Mouse (Mus musculus) MEL (cell line): ENCODE measurements around the gene Cdc42bpb. TPM values are rescaled to one million over a fixed set of nuclear protein-coding genes. Genes with fewer than 3 reads are reported as not detected.

Experiments used
- DNase-seq: peaks from one replicate; pipeline ENCODE4 v3.0.0; 2011; ENCODE audit warnings: low read depth, low spot score
- H3K27ac ChIP-seq: 2 replicates; pipeline ENCODE4 v1.5.1; 2012; ENCODE audit warnings: low read depth, mild to moderate bottlenecking, control low read depth, low read length, moderate library complexity; ENCODE audit not compliant: control insufficient read depth
- H3K27me3 ChIP-seq, 2 experiments: fragments of 150-350 bp in 1 of 2; sonication (generic) in 1 of 2; 2 replicates each; pipeline ENCODE4 v1.6.1; 2012; ENCODE audit warnings: low read length in 2 of 2, mild to moderate bottlenecking in 2 of 2, improper control_type of control experiment in 1 of 2, moderate library complexity in 1 of 2; ENCODE audit not compliant: insufficient read depth in 2 of 2, control insufficient read depth in 1 of 2
- H3K36me3 ChIP-seq, 2 experiments: 2 replicates each; pipeline ENCODE4 v1.6.1; 2012 to 2014; ENCODE audit warnings: low read length in 2 of 2, improper control_type of control experiment in 1 of 2, inconsistent platforms in 1 of 2, mild to moderate bottlenecking in 1 of 2; ENCODE audit not compliant: insufficient read depth in 2 of 2, control insufficient read depth in 1 of 2
- H3K4me1 ChIP-seq, 2 experiments: fragments of 150-350 bp in 1 of 2; sonication (generic) in 1 of 2; 2 replicates each; pipeline ENCODE4 v1.6.1; 2012; ENCODE audit warnings: low read length in 2 of 2, improper control_type of control experiment in 1 of 2, mild to moderate bottlenecking in 1 of 2; ENCODE audit not compliant: insufficient read depth in 2 of 2, control insufficient read depth in 1 of 2
- H3K4me3 ChIP-seq, 2 experiments: fragments of 150-350 bp in 1 of 2; sonication (generic) in 1 of 2; 2 replicates each; pipeline ENCODE4 v1.5.1; 2012; ENCODE audit warnings: low read depth in 2 of 2, low read length in 2 of 2, mild to moderate bottlenecking in 2 of 2, moderate library complexity in 2 of 2, control low read depth in 1 of 2, improper control_type of control experiment in 1 of 2; ENCODE audit not compliant: control insufficient read depth in 1 of 2, insufficient read depth in 1 of 2
- H3K79me2 ChIP-seq: 2 replicates; pipeline ENCODE4 v1.6.1; 2012; ENCODE audit warnings: mild to moderate bottlenecking, low read length, moderate library complexity; ENCODE audit not compliant: control insufficient read depth, poor library complexity, insufficient read depth
- H3K9ac ChIP-seq: 2 replicates; pipeline ENCODE4 v1.6.1; 2012; ENCODE audit warnings: low read depth, mild to moderate bottlenecking, control low read depth, low read length, moderate library complexity; ENCODE audit not compliant: control insufficient read depth, poor library complexity, severe bottlenecking
- H3K9me3 ChIP-seq: fragments of 150-350 bp; sonication (generic); replicated peaks from 2 replicates; pipeline ENCODE4 v1.6.1; 2012; ENCODE audit warnings: mild to moderate bottlenecking, low read length, improper control_type of control experiment, moderate library complexity; ENCODE audit not compliant: insufficient read depth
- BHLHE40 ChIP-seq: IDR thresholded peaks from 2 replicates; pipeline ENCODE4 v1.6.1; 2012; ENCODE audit warnings: low read depth, mild to moderate bottlenecking, inconsistent platforms, low read length, improper control_type of control experiment, borderline replicate concordance
- CHD1 ChIP-seq: IDR thresholded peaks from 2 replicates; pipeline ENCODE4 v1.6.1; 2012; ENCODE audit warnings: low read depth, mild to moderate bottlenecking, inconsistent platforms, low read length, improper control_type of control experiment
- CTCF ChIP-seq, 3 experiments: IDR thresholded peaks in 2 of 3; conservative IDR thresholded peaks in 1 of 3; 2 replicates each; pipeline ENCODE4 v1.5.1; 2011 to 2012; ENCODE audit warnings: low read length in 3 of 3, low read depth in 2 of 3, mild to moderate bottlenecking in 2 of 3, improper control_type of control experiment in 1 of 3, inconsistent platforms in 1 of 3, mixed read lengths in 1 of 3, moderate library complexity in 1 of 3; ENCODE audit not compliant: control insufficient read depth in 1 of 3, insufficient read depth in 1 of 3, poor library complexity in 1 of 3, severe bottlenecking in 1 of 3
- ELF1 ChIP-seq: IDR thresholded peaks from 2 replicates; pipeline ENCODE4 v1.6.1; 2014; ENCODE audit warnings: low read depth, mild to moderate bottlenecking, inconsistent platforms, low read length, improper control_type of control experiment, moderate library complexity
- GABPA ChIP-seq: IDR thresholded peaks from 2 replicates; pipeline ENCODE4 v1.6.1; 2012; ENCODE audit warnings: low read depth, mild to moderate bottlenecking, inconsistent platforms, low read length, improper control_type of control experiment, moderate library complexity
- GATA1 ChIP-seq: IDR thresholded peaks from 2 replicates; pipeline ENCODE4 v1.6.1; 2011; ENCODE audit warnings: low read depth, low read length, improper control_type of control experiment
- MAZ ChIP-seq: IDR thresholded peaks from 2 replicates; pipeline ENCODE4 v1.6.1; 2012; ENCODE audit warnings: low read depth, mild to moderate bottlenecking, inconsistent platforms, low read length, improper control_type of control experiment
- MEF2A ChIP-seq: IDR thresholded peaks from 2 replicates; pipeline ENCODE4 v1.6.1; 2014; ENCODE audit warnings: low read depth, mild to moderate bottlenecking, inconsistent platforms, low read length, improper control_type of control experiment; ENCODE audit not compliant: poor library complexity, insufficient replicate concordance, severe bottlenecking; ENCODE audit errors: extremely low read depth
- MXI1 ChIP-seq: IDR thresholded peaks from 2 replicates; pipeline ENCODE4 v1.6.1; 2011; ENCODE audit warnings: mild to moderate bottlenecking, low read depth, low read length, improper control_type of control experiment
- NELFE ChIP-seq: IDR thresholded peaks from 2 replicates; pipeline ENCODE4 v1.6.1; 2011; ENCODE audit warnings: low read depth, low read length, improper control_type of control experiment
- RAD21 ChIP-seq: IDR thresholded peaks from 2 replicates; pipeline ENCODE4 v1.6.1; 2011; ENCODE audit warnings: mild to moderate bottlenecking, low read depth, low read length, improper control_type of control experiment
- SIN3A ChIP-seq: IDR thresholded peaks from 2 replicates; pipeline ENCODE4 v1.6.1; 2012; ENCODE audit warnings: low read length, improper control_type of control experiment, inconsistent platforms
- SMC3 ChIP-seq: IDR thresholded peaks from 2 replicates; pipeline ENCODE4 v1.6.1; 2011; ENCODE audit warnings: low read depth, low read length, improper control_type of control experiment
- TAL1 ChIP-seq: IDR thresholded peaks from 2 replicates; pipeline ENCODE4 v1.6.1; 2012; ENCODE audit warnings: mild to moderate bottlenecking, inconsistent platforms, low read length, moderate library complexity, mixed read lengths
- TBP ChIP-seq: IDR thresholded peaks from 2 replicates; pipeline ENCODE4 v1.8.0; 2011; ENCODE audit warnings: low read depth, low read length, improper control_type of control experiment
- ZMIZ1 ChIP-seq: IDR thresholded peaks from 2 replicates; pipeline ENCODE4 v1.6.1; 2012; ENCODE audit warnings: low read depth, mild to moderate bottlenecking, inconsistent platforms, low read length, improper control_type of control experiment, moderate library complexity
- polyA plus RNA-seq, 2 experiments: library from polyadenylated mRNA; stranded (reverse) in 1 of 2; unstranded in 1 of 2; fragments of >175 nt in 1 of 2; fragments of >200 nt in 1 of 2; gene quantifications; 2 replicates each; pipeline versions ENCODE4 v1.2.1 to v1.2.4; 2012; ENCODE audit warnings: low replicate concordance in 2 of 2, low read depth in 1 of 2; ENCODE audit not compliant: insufficient read length in 2 of 2, insufficient read depth in 1 of 2, missing spikeins in 1 of 2
- total RNA-seq: library from RNA; depleted of rRNA; stranded (reverse); fragments of 300-350 nt; gene quantifications from 2 replicates; pipeline ENCODE4 v1.2.3, GENCODE M21; 2012

The Cdc42bpb gene
- total and polyA plus RNA-seq, 3 experiments: not detected

DNA sequence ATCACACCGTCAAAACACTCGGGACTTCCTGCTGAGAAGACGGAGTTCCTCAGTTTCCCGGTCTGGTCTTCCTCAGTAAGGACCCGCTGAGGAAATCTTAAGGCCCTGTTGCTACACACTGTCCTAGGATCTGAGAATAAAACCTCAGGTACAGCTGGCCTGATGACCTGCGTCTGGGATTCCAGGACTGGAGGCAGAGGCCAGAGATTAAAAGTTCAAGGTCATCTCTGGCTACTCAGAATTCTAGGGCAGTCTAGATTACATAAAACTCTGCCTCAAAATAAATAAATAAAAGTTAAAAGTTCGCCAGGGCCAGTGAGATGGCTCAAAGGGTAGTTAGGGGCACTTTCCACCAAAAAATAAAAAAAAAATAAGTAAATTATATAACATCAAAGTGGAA is 5.6 kb downstream of the Cdc42bpb start:
- Histone ChIP-seq H3K9me3 (no peaks in the 10 kb centered on the region), H3K36me3 (no peaks in the 10 kb centered on the region), H3K4me3 (no peak overlapping the region), H3K4me1 (no peaks in the 10 kb centered on the region), H3K9ac (no peak overlapping the region), H3K27me3 (peaks cover 5% of the 10 kb centered on the region in 2 experiments; a peak in 3 of 4 replicates), H3K79me2 (no peaks in the 10 kb centered on the region), H3K27ac (no peak overlapping the region)
- DNase-seq: no peak
- no peak for TF ChIP-seq MAZ
- no peak for TF ChIP-seq GATA1
- TF ChIP-seq NELFE: no peak
- no peak for TF ChIP-seq ELF1
- TF ChIP-seq TBP: no peak
- no peak for TF ChIP-seq CTCF (IDR thresholded peaks at IDR 0.05 in 2 of 3, conservative IDR thresholded peaks at IDR 0.05 in 1 of 3; ENCODE audit: control insufficient read depth in 1 of 3, insufficient read depth in 1 of 3, low read depth in 2 of 3, low read length in 3 of 3, poor library complexity in 1 of 3, severe bottlenecking in 1 of 3)
- no peak for TF ChIP-seq CHD1
- no peak for TF ChIP-seq BHLHE40
- TF ChIP-seq ZMIZ1: no peak
- no peak for TF ChIP-seq TAL1
- TF ChIP-seq MEF2A: no peak
- TF ChIP-seq MXI1: no peak
- no peak for TF ChIP-seq GABPA
- no peak for TF ChIP-seq SIN3A

GRCm38 (mm10) chr12:111370249-111370648 is 7.3 kb downstream of the Cdc42bpb start:
- TF ChIP-seq SMC3 (0 out of 2 replicates have a peak, but pooled peaks have one; percentile 12), CTCF (IDR thresholded peaks at IDR 0.05 in 2 of 3, conservative IDR thresholded peaks at IDR 0.05 in 1 of 3; ENCODE audit: control insufficient read depth in 1 of 3, insufficient read depth in 1 of 3, low read depth in 2 of 3, low read length in 3 of 3, poor library complexity in 1 of 3, severe bottlenecking in 1 of 3) (peak; percentile 27 to 44 (median 43); a peak in 5 of 6 replicates), RAD21 (no peak)
- H3K9me3 ChIP-seq: no peaks in the 10 kb centered on the region
- no peak overlapping the region for H3K4me3 ChIP-seq
- no peaks in the 10 kb centered on the region for H3K79me2 ChIP-seq
- no peak overlapping the region for H3K9ac ChIP-seq
- peak; percentile 27 for DNase-seq
- no peak overlapping the region for H3K27ac ChIP-seq
- H3K27me3 ChIP-seq: peaks cover 5% of the 10 kb centered on the region in 2 experiments; a peak in 3 of 4 replicates
- no peaks in the 10 kb centered on the region for H3K4me1 ChIP-seq
- H3K36me3 ChIP-seq: no peaks in the 10 kb centered on the region
